Mouse (Mus musculus) adrenal gland, adult 18-20 months (tissue): ENCODE data around the gene Prl7a1. TPM values are rescaled to one million over a fixed set of nuclear protein-coding genes. Genes with fewer than 3 reads are reported as not detected.

Experiments used
- DNase-seq, 2 experiments: peaks; one replicate each; pipeline ENCODE4 v3.0.0; 2021 to 2022; ENCODE audit warnings: low spot score in 2 of 2
- long read RNA-seq, 2 experiments: library from polyadenylated mRNA; stranded (forward); transcript quantifications; one replicate each; pipeline ENCODE4 v2.0.0; 2021
- total RNA-seq, 2 experiments: library from RNA; stranded (reverse); gene quantifications; 1 replicate in 1 of 2; 2 replicates in 1 of 2; pipeline ENCODE4 v1.2.3; 2021

Gene Prl7a1
- total RNA-seq: not detected
- long read RNA-seq, experiment 1: 0 reads
- long read RNA-seq, experiment 2: 0 reads

- DNase-seq: no peak
These were observed at the start of gene Prl7a1 for GRCm38 (mm10) chr13:27642393-27642792. Prl7a1 (minus strand) TSS chr13:27642493.

GRCm38 (mm10) chr13:27667936-27668335 is 25.6 kb upstream of the Prl7a1 start, which contains the start of gene Prl7a2:
Prl7a2 (minus strand) TSS chr13:27668036.
- no peak for DNase-seq

DNA sequence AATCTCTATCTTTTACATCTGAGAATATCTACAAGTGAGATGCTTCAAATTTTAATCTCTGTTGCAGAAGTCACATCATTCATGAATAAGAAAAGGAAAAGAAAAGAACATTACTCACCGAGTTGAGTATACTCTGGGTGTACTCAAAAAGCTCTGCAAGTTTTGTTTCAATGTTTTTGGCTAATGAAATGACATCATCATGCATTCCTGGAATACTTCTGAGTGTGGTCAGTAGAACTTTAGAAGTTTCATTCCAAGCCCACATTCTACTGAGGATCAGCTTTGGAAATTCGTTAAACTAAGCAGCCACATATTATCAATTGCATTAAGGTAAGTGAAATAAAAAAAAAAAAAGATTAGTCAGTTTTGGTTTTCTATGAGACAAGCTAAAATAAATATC is 18.5 kb upstream of the Prl7a1 start:
- no peak for DNase-seq

DNA sequence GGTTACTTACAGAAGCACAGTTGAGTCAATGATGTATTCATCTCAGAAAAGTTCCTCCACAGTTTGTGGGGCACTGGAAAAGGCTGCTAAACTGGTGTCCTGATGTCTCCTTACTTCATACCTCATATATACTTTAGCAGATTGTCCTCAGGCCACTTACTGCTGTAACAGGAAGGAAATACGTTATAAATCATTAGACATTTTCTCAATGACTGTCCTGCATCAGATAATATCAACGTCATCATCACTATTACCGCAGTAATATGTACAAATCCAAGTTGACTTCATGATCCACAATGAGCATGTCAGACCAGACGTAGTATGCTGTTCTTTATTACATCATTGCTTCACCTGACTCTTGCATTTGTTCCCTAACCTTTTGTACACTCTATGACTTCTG is 31.8 kb downstream of the Prl7a1 start, which contains the start of gene Prl7b1:
Prl7b1 (minus strand) TSS at position 101 of the 400 bp plus-strand sequence.
- DNase-seq: no peak

Other genes starting within 250 kb of the Prl7a1 start
- gene Prl8a6, start 203.8 kb downstream of the Prl7a1 start, total RNA-seq: not detected
- not detected for gene Prl8a8, start 129.3 kb downstream of the Prl7a1 start, total RNA-seq
- gene Prl8a9, start 77.9 kb downstream of the Prl7a1 start, total RNA-seq: not detected
- gene Prl8a1, start 60.3 kb downstream of the Prl7a1 start, total RNA-seq: not detected
- not detected for gene Prl7b1, start 31.9 kb downstream of the Prl7a1 start, total RNA-seq
- gene Prl7a2, start 25.5 kb upstream of the Prl7a1 start, total RNA-seq: not detected
- gene Prl7d1, start 74.2 kb upstream of the Prl7a1 start, total RNA-seq: not detected
- gene Prl7c1, start 138.3 kb upstream of the Prl7a1 start, total RNA-seq: not detected
- gene Prl2a1, start 159.2 kb upstream of the Prl7a1 start, total RNA-seq: not detected
- gene Prl2c1, start 206.8 kb upstream of the Prl7a1 start, total RNA-seq: not detected